Mouse (Mus musculus) gastrocnemius, adult 8-10 months (tissue): ENCODE results near the gene Barx1. TPM values are rescaled to one million over a fixed set of nuclear protein-coding genes. Genes with fewer than 3 reads are reported as not detected.

Experiments used
- DNase-seq, 2 experiments: peaks; one replicate each; pipeline ENCODE4 v3.0.0; 2022; ENCODE audit warnings: low spot score in 2 of 2
- total RNA-seq, 4 experiments: library from RNA; stranded (reverse); gene quantifications; 2 replicates each; pipeline ENCODE4 v1.2.4; 2022

Barx1 gene
- total RNA-seq, 4 experiments from 2014 or later, result not detected

DNA sequence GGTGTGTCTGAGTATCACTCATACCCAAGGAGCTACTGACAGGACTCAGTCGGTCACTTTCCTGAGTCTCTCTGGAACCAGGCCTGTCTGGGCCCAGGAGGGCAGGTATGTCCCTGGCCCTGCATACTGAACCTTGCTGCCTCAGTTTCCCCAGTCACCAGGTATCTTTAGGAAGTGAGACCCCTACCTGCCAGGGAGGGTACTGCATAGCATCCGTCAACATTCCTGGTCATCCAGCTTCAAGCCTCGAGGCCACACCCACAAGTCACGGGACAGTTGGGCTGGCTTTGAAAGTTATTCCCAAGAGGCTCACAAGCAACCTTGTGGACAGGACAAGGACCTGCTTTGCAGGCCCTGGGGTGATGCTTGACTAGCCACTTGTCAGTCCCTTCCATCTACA is 53.3 kb downstream of the Barx1 start:
- DNase-seq, result no peak

Other genes with a start within 250 kb of the Barx1 start
- gene Zfp169, start 149.5 kb upstream of the Barx1 start, total RNA-seq, result 1 to 10 TPM; 3.0 to 3.9 (median 3.7) TPM
- gene A830005F24Rik, start 149.4 kb upstream of the Barx1 start, total RNA-seq, result under 1 TPM in 1 of 4 experiments, not detected in 3; 0.44 TPM
- 1 to 10 TPM; 2.6 to 3.4 (median 3.0) TPM for gene Ptpdc1, start 37.3 kb upstream of the Barx1 start, total RNA-seq
- gene Phf2, start 208.1 kb downstream of the Barx1 start, total RNA-seq, result 10 to 100 TPM; 32.5 to 39.7 (median 36.2) TPM